Mouse (Mus musculus) layer of hippocampus, postnatal 36 days (tissue): ENCODE data around the gene Tmem163. TPM values are rescaled to one million over a fixed set of nuclear protein-coding genes. Genes with fewer than 3 reads are reported as not detected.
A peak's percentile ranks its signal among the peaks of the same experiment; 100 is the strongest.

ENCODE experiments used
- DNase-seq, 2 experiments: peaks; one replicate each; pipeline ENCODE4 v3.0.0; 2022
- total RNA-seq, 2 experiments: library from RNA; stranded (reverse); gene quantifications; 2 replicates each; pipeline ENCODE4 v1.2.3; 2021

The Tmem163 gene
- 10 to 100 TPM; 10.4 to 11.7 TPM for total RNA-seq

- no peak for DNase-seq
Measured at GRCm38 (mm10) chr1:127679498-127680133, at the start of gene Tmem163. Gene Tmem163 (minus strand): TSS chr1:127679548.

GRCm38 (mm10) chr1:127729096-127729495 lies 49.7 kb upstream of the Tmem163 start, which contains the start of gene Acmsd:
Gene Acmsd (plus strand): TSS chr1:127729413.
- no peak for DNase-seq

- no peak for DNase-seq
Measured at GRCm38 (mm10) chr1:127723596-127723995, 44.2 kb upstream of the Tmem163 start.

GRCm38 (mm10) chr1:127718290-127718689 lies 38.9 kb upstream of the Tmem163 start:
- no peak for DNase-seq

GRCm38 (mm10) chr1:127716441-127716840 lies 37.1 kb upstream of the Tmem163 start:
- DNase-seq, result peak; percentile 12 to 14

GRCm38 (mm10) chr1:127706269-127706668 lies 26.9 kb upstream of the Tmem163 start:
- DNase-seq, result no peak

- DNase-seq, result no peak
Measured at GRCm38 (mm10) chr1:127702187-127702586, 22.8 kb upstream of the Tmem163 start.

- peak in 1 of 2 experiments; percentile 3 for DNase-seq
Measured at GRCm38 (mm10) chr1:127696533-127696932, 17.2 kb upstream of the Tmem163 start.

GRCm38 (mm10) chr1:127677661-127678580 lies 1.4 kb downstream of the Tmem163 start:
- no peak for DNase-seq

- DNase-seq, result no peak
Measured at GRCm38 (mm10) chr1:127677131-127677631, 2.2 kb downstream of the Tmem163 start.

GRCm38 (mm10) chr1:127676516-127677099 lies 2.7 kb downstream of the Tmem163 start:
- no peak for DNase-seq

- DNase-seq, result no peak
Measured at GRCm38 (mm10) chr1:127676116-127676515, 3.2 kb downstream of the Tmem163 start.

- DNase-seq, result no peak
Measured at GRCm38 (mm10) chr1:127675253-127675652, 4.1 kb downstream of the Tmem163 start.

- no peak for DNase-seq
Measured at GRCm38 (mm10) chr1:127673221-127674050, 5.9 kb downstream of the Tmem163 start.

- DNase-seq, result no peak
Measured at GRCm38 (mm10) chr1:127668161-127668560, 11.2 kb downstream of the Tmem163 start.

- no peak for DNase-seq
Measured at GRCm38 (mm10) chr1:127667110-127667860, 12.1 kb downstream of the Tmem163 start.

GRCm38 (mm10) chr1:127666221-127666620 lies 13.1 kb downstream of the Tmem163 start:
- no peak for DNase-seq

- no peak for DNase-seq
Measured at GRCm38 (mm10) chr1:127662385-127663068, 16.8 kb downstream of the Tmem163 start.

GRCm38 (mm10) chr1:127661118-127662012 lies 18.0 kb downstream of the Tmem163 start:
- no peak for DNase-seq
